Mouse (Mus musculus) bone marrow, adult 2 months (tissue): ENCODE results near the gene Pla2g1b. TPM values are rescaled to one million over a fixed set of nuclear protein-coding genes. Genes with fewer than 3 reads are reported as not detected.

Experiments used
- H3K27ac ChIP-seq: fragments of 200-500 bp; 2 replicates; pipeline ENCODE4 v1.5.1; 2012; ENCODE audit warnings: low read depth, mild to moderate bottlenecking, control low read depth, inconsistent platforms, low read length; ENCODE audit not compliant: control insufficient read depth, poor library complexity, insufficient read depth
- H3K4me1 ChIP-seq: fragments of 200-500 bp; 2 replicates; pipeline ENCODE4 v1.6.1; 2011; ENCODE audit warnings: low read length; ENCODE audit not compliant: control insufficient read depth, insufficient read depth
- H3K4me3 ChIP-seq: fragments of 200-500 bp; replicated peaks from 2 replicates; pipeline ENCODE3; 2011; ENCODE audit warnings: mild to moderate bottlenecking, low read depth, low read length, control low read depth; ENCODE audit not compliant: control insufficient read depth
- CTCF ChIP-seq: fragments of 200-500 bp; IDR thresholded peaks from 2 replicates; pipeline ENCODE4 v1.5.1; 2011; ENCODE audit warnings: low read length, control low read depth; ENCODE audit not compliant: control insufficient read depth, insufficient read depth
- POLR2A ChIP-seq: fragments of 200-500 bp; IDR thresholded peaks from 2 replicates; pipeline ENCODE4 v1.6.1; 2011; ENCODE audit warnings: low read depth, mild to moderate bottlenecking, control low read depth, low read length, borderline replicate concordance; ENCODE audit not compliant: control insufficient read depth
- WGBS: fragments of 180-500 bp; shearing (Covaris S2); methylation state at CpG from one replicate; pipeline ENCODE4 v1.1.7; 2018; 5-methylcytosine and 5-hydroxymethylcytosine counted together
- polyA plus RNA-seq: library from polyadenylated mRNA; stranded (reverse); fragments of >200 nt; gene quantifications from 2 replicates; pipeline ENCODE4 v1.2.4, GENCODE M21; 2011; ENCODE audit warnings: low replicate concordance; ENCODE audit not compliant: missing spikeins, insufficient read depth, insufficient read length

The Pla2g1b gene
- 10.3 TPM in 1 of 2 replicates, not detected in the other for polyA plus RNA-seq

DNA sequence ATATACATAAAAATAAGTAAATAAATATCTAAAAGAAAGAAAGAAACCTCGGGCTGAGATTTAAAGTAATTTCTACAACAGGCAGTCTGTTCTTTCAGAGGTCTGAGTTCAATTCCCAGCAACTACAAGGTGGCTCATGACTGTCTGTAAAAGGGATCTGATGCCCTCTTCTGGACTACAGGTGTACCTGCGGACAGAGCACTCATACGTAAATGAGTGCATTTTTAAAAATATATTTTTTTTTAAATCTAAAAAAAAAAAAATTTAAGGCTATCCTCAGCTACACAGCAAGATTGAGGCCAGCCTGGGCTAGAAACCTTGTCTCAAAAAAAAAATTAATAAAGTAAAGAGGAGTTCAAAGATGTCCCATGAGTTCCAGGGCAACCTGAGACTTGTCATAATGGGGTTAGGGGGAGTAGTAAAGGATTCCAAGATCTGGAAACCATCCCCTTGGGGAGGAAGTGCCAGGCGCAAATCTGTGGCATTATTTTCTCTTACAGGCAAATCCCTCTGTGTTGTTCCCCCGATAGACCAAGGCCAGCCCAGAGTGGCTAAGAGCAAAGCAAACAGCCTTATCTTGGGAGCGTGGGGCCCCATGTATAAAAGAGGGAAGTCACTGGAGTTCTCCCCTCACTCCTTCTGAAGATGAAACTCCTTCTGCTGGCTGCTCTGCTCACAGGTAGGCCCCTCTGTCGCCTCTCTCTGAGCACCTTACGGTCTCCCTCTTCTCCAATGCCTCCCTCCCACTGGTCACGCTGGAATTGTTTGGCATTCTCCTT lies at the start of gene Pla2g1b:
TSS of gene Pla2g1b (plus strand) at position 621 of the 779 bp plus-strand sequence.
- Histone ChIP-seq H3K4me1 (no peaks in the 10 kb centered on the region), H3K4me3 (no peak within 1 kb of the TSS), H3K27ac (no peak within 1 kb of the TSS)
- TF ChIP-seq POLR2A (no peak), CTCF (no peak)
- WGBS = 32% methylated on average over 9 of the region's 9 CpGs

DNA sequence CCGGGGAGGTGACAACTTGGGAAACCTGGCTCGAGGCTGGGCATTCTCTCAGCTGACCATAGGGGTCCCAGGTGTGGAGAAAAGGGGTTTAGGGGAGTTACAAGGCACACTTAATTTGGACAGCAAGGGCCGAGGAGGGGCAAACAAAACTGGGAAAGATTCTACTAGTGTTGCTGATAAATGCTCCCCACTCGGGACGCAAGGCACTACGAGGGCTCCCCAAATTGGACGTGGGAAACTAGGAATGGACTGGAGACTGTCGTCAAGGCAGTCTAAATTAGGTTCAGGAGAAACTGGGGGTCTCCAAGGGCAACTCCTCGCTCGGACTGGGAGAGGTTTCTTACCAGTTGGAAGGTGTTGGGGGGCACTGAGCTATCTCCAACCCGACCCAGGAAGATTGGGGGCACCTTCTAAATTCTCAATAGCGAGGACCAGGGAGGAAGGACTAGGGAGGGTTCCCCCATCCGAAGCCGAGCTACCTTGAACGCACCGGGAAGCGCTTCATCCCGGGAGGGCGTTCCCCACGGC lies 37.2 kb upstream of the Pla2g1b start:
- TF ChIP-seq CTCF (no peak), POLR2A (no peak)
- H3K27ac ChIP-seq = no peak overlapping the region
- no peak overlapping the region for H3K4me3 ChIP-seq
- no peaks in the 10 kb centered on the region for H3K4me1 ChIP-seq
- 4% methylated on average over 20 of the region's 20 CpGs for WGBS

DNA sequence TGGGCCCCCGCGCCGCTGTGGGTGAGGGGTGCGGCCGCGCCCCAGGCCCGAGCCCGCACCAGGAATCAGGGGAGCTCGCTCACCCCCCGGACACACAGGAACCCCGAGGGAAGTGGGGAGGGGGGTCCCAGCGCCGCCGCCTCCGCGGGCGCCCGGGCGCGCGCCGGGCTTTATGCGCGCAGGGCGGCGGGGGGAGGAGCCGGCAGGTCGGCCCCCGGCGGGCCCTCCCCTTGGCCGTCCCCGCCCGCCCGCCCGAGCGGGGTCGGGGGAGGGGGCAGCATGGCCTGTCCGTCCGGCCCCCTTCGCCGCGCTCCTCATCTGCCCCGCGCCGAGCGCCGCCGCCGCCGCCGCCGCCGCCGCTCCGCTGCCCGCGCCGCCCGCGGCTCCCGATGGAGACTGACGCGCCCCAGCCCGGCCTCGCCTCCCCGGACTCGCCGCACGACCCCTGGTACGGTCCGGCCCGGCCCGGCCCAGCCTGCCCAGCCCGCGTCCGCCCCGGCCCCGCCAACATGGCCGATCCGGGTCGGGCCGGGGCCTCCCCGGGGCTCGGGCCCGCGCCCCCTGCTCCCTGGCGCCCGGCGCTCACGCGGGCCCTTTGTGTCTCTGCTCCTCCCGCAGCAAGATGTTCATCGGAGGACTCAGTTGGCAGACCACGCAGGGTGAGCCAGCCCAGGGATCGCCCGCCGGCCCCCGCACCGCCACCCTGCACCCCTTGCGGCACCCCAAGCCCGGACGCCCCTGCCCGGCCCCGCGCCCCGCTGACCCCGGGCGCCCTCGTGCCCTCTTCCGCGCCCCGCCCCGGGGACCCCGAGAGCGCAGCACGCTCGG lies 36.5 kb upstream of the Pla2g1b start, which contains the start of gene Msi1:
TSS of gene Msi1 (plus strand) at position 241 of the 828 bp plus-strand sequence.
- 1% methylated on average over 87 of the region's 117 CpGs for WGBS
- no peaks in the 10 kb centered on the region for H3K4me1 ChIP-seq
- H3K4me3 ChIP-seq = no peak within 1 kb of the TSS
- TF ChIP-seq CTCF (no peak), POLR2A (no peak)
- no peak within 1 kb of the TSS for H3K27ac ChIP-seq

DNA sequence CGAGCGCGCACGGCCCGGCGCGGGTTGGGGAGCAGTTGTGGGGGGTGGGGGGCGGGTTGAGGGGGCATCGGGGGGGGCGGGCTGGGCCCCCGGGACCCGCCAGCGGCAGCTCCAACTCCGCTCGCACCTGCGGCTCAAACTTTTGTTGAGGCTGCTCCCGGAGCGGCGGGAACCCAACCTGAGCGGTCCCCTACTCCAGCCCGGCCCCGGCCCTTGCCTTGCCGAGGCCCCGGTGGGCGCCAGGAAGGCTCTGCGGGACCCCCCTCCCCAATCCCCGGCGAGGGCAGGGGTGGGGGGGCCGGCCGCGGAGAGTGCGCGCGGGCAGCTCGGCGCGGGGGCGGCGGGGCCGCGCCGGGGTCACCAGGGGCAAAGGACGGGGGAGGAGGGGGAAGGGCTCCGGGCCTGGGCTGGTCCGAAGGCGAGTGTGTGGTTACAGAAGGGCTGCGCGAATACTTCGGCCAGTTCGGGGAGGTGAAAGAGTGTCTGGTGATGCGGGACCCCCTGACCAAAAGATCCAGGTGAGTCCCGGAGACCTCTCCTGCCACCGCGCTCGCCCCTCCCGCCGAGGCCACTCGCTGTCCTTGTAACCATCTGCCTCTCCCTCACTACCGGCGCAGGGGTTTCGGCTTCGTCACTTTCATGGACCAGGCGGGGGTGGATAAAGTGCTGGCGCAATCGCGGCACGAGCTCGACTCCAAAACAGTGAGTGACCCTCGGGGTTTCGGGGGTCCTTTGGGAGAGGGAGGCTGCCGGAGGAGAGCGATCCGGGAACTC lies 35.7 kb upstream of the Pla2g1b start:
- Histone ChIP-seq H3K4me1 (no peaks in the 10 kb centered on the region), H3K4me3 (no peak overlapping the region), H3K27ac (no peak overlapping the region)
- WGBS = 2% methylated on average over 67 of the region's 73 CpGs
- TF ChIP-seq CTCF (no peak), POLR2A (no peak)

DNA sequence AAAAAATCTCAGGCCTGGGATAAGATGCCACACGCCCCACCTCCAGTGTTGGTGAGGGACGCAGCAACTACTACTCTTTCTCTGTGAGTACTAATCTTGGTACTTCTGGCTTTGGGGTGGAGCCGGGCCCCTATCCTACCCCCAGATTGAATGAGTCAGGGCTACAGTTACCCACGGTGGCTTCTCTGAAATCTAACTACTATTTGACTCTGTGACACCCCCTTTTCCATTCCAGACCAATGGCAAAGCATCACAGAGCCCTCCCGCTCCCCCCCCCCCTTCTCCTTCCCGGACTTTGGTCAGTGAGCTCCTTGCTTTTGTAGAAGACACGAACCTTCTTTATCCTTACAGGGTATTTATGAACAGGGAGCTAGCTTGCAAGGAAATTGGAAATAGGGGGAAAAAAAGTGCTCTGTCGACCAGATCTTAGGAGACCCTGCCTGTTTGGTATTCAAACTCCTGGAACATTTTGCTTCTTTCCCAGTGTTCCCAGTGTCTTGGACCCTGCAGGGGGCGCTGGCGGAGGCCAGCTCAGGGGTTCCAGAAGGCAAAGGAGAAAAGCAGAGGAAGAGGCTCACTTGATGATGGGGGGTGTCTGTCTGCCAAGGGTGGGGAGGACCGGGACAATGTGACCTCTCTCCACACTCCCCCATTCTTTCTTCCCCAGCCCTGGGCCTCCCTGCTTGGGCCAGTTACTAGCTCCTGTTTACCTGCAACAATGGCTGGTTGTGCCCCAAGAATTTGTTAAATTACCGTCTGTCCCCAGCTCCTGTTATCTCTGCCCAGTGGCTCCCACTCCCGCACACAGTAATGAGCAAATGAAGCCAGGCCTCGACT lies 34.8 kb upstream of the Pla2g1b start:
- H3K27ac ChIP-seq = no peak overlapping the region
- no peak overlapping the region for H3K4me3 ChIP-seq
- no peaks in the 10 kb centered on the region for H3K4me1 ChIP-seq
- no peak for TF ChIP-seq POLR2A
- no peak for TF ChIP-seq CTCF
- 22% methylated on average over 14 of the region's 14 CpGs for WGBS

DNA sequence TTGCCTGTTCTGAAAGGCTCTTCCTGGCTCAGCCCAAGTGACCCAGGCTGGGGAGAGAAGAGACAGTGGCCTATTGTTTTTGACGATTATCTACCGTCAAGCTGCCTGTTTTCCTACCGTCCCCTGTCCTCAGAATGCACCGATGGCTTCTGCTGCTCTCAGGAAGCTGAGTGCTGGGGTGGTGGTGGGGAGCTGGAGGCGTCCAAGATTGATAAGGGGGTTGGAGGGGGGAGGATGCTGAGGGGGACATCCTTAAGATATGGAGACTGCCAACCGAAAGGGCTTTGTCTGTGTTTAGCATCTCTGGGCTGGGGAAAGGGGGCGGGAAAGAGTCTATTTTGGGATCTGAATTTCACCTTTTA lies 34.2 kb upstream of the Pla2g1b start:
- TF ChIP-seq CTCF (no peak), POLR2A (no peak)
- WGBS = 26% methylated on average over 7 of the region's 7 CpGs
- no peak overlapping the region for H3K4me3 ChIP-seq
- H3K4me1 ChIP-seq = no peaks in the 10 kb centered on the region
- H3K27ac ChIP-seq = no peak overlapping the region

DNA sequence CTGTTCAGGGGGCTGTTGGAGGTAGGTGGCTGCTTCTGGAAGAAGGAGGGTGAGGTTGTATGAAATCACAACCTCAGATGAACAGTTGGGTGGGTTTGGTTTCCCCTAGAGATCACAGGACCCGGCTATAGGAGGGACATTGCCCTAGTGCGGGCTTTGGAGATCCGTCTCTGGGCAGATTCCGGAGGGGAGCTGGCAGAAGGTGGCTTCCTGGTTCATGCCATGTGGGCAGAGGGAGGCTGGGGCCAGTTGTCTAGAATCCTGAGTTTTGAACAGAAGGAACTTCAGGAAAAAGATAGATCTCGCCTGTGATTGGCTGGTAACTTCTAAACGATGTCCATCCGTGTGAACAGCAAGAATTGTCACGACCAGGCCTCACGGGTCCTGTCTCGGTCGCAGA lies 33.7 kb upstream of the Pla2g1b start:
- Histone ChIP-seq H3K27ac (no peak overlapping the region), H3K4me1 (no peaks in the 10 kb centered on the region), H3K4me3 (no peak overlapping the region)
- no peak for TF ChIP-seq POLR2A
- no peak for TF ChIP-seq CTCF
- 76% methylated on average over 11 of the region's 11 CpGs for WGBS
